Mouse (Mus musculus) urinary bladder, postnatal 10 days (tissue): ENCODE measurements around the gene Ccdc18.
A peak's percentile ranks its signal among the peaks of the same experiment; 100 is the strongest.
"Not testable (repeated sequence)": the region's sequence is repeated elsewhere in the genome, so short reads cannot be mapped to it uniquely, and the experiment has no call there.

Experiments
- DNase-seq: peaks from one replicate; pipeline ENCODE4 v3.0.0; 2022; ENCODE audit warnings: low spot score

Ccdc18 gene

DNA sequence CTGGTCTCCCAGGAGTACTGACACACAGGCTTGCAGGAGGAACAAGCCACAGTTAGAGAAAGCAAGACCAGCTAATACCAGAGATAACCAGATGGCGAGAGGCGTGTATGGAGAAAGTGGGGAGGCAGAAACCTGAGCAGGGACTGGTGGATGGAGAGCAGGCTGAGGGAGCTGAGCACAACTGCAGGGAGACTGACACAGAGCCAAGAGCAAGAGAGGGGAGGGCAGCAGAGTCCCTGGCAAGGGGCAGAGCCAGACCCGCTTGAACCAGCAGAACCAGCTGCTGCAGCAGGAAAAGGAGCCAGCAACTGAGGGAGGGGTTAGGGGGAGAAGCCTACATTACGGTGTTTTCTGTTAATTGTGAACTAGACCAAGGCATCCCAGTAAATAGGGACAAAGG, 130.0 kb downstream of the Ccdc18 start:
- no peak for DNase-seq

GRCm38 (mm10) chr5:108263785-108264184, 131.1 kb downstream of the Ccdc18 start:
- DNase-seq, result not testable (repeated sequence)

DNA sequence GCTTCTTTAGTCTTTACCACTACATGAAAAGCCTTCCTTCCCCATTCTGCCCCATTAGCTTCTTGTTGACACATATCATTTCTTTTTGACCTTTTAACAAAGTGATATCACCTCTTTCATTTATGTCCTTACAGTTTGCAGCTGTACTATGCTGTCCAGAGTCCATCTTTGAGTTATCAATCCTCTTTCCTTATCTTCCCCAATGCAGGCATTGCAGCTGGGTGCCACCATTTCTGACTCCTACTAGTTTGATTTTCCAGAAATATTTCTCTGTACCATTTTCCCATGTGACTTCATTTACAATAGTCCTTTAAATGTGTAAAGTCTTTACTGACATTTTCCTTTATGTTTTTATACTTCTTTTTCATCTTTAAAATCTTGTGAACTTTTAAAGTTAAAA, 134.3 kb downstream of the Ccdc18 start:
- no peak for DNase-seq

DNA sequence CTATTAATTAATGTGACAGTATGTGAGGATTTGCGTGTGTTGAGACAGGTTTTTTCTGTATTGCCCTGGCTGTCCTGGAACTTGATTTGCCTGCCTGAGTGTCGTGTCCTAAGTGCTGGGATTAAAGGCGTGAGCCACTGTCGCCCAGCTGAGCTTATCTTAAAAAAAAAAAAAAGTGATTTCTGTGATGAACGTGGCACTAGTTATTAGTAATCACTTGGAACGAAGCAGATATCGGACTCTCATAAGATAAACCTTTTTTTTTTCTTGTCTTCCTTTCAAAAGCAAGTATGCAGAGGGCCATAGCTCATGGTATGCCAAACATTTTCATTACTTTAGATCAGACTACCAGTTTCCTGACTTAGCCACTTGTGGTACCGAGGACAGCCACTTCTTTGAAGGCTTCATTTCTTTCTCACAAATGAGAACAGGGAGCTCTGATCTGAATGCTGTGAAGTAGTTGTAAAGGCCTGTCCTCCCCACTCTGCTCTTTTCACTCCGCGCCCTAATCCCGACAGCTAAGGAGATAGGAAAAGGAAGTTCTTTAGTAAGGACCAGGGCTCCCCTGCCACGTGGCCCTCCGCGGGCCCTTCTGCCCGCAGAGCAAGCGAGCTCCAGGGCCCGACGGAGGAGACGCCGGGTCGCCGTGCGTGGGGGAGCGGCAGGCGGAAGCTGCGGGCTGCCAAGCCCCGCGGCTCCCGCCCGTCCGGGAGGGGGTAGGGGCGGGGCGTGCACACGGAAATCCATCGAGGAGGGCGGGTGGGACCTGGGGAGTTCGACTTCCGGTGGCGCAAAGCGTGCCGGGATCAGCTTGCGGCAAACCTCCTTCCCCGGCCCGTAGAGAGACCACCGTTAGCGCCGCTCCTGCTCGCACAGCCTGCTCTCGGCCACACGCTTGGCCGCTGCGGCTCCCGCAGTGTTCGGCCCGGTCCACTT, 135.7 kb downstream of the Ccdc18 start, which contains the start of gene Dr1:
Gene Dr1, plus strand, starts transcription at position 771 of the 936 bp plus-strand sequence.
- DNase-seq, result peak; percentile 31

- DNase-seq, result no peak
These were observed 136.6 kb downstream of the Ccdc18 start for GRCm38 (mm10) chr5:108269063-108269810.

DNA sequence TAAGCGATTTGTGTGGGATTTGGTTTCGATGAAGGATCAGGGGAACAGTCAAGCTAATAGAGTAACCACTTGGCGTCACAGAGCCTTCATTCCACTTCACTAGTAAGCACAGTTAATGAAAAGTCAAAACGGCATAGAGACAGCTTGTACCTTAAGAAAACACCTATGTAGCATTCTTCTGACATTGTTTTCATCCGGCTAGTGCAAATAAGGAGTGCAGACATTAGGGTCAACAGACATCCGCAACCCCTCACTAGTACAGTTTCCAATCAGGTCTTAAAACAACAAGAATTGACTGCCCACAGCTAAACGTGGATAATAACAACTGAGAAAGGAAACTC, 137.1 kb downstream of the Ccdc18 start:
- DNase-seq, result no peak

DNA sequence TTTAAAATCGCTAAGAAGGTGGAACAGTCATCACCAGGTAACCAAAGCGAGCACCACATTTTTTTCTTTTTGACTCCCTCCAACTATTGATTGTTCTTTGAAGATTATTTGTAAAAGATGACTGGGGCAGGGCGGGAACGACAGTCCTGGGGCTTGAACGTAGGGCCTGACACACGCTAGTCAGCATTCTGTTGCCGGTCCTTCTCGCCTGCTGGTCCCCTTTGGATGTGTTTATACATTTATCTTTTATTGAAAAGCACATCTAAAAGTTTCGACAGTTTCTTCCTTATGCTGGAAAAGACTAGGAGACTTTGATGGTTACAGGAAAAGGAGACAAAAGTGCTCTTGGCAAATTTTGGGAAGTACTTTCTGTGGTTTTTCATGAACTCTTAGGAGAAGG, 137.7 kb downstream of the Ccdc18 start:
- DNase-seq, result no peak

GRCm38 (mm10) chr5:108271345-108271744, 138.7 kb downstream of the Ccdc18 start:
- not testable (repeated sequence) for DNase-seq
